Mouse (Mus musculus): ENCODE measurements around the gene Hcls1.

Hcls1 gene

DNA sequence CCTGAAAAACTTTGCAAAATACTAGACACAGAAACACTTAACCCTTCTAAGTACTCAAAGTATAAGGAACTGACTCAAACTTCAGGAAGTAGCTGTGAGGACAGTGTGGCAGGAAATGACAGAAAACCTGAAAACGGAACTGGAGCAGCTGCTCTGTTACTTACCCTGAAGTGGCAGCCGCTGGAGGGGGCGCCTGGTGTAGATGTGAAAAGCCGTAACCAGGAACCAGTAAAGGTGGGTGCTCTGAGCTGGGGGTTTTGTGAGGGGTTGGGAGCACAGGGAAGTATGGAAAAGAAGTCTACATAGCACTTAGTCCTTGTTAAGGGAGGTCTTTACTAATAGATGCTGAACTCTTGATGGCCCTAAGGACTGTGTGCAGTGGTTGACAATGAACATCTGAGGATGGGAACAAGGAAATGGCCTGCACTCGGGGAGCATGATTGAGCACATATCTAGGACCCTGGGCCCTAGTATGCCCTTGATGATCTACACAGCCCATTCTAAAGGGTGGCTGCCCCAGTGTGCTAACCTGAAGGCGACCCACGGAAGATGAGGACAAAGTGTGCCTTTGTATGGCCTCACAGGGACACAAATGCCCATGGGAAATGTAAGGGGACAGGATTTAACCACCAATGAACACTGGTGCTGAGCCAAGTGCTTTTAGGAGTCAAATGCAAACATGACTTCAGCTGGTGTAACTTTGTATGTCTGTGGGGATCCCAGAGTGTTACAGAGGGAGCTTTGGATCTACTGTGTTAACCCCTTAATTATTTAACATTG is at the start of gene Hcls1:
Hcls1 (plus strand) TSS at position 143 of the 780 bp plus-strand sequence.
- DNase-seq (ENCODE audit: low spot score): no peak

- no peak for DNase-seq (ENCODE audit: low spot score)
Measured at GRCm38 (mm10) chr16:36885912-36886311, 48.9 kb upstream of the Hcls1 start.

DNA sequence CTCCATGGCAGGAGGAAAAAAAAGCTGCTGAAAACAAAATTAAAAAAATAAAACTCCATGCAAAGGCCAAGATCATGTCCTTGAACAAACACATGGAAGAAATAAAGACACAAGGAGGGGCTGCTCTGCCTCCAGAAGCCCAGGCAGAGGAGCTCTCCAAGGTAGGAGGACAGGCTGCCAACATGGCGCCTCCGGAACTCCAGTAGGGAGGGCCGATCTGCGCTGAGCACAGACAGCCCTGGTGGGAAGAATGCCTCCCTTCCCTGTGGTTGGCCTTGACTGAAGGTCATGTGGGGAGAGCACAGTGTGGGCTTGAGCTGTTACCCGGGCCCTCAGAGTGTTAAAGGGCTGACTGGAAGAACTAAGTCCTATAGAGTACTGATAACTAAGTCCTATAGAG is 47.2 kb upstream of the Hcls1 start:
- DNase-seq (ENCODE audit: low spot score): no peak

- DNase-seq (ENCODE audit: low spot score): no peak
Measured at GRCm38 (mm10) chr16:36890559-36890958, 44.2 kb upstream of the Hcls1 start.

DNA sequence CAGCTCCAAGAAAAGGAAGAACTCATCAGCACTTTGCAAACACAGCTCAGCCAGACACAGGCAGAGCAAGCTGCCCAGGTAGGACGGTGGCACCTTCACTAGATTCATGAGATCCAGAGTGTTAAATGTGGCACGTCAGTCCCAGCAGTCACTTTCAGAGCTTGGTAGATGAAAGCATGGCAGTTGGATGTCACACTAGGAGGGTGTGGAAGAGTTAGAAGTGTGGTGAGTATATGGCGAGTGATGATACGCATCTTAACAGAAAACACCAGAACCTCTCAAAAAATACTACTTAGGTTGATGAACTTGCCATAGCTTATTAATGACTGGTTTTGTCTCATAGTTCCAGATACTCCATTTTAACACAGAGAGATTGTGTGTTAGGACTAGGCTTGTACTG is 43.4 kb upstream of the Hcls1 start:
- no peak for DNase-seq (ENCODE audit: low spot score)

DNA sequence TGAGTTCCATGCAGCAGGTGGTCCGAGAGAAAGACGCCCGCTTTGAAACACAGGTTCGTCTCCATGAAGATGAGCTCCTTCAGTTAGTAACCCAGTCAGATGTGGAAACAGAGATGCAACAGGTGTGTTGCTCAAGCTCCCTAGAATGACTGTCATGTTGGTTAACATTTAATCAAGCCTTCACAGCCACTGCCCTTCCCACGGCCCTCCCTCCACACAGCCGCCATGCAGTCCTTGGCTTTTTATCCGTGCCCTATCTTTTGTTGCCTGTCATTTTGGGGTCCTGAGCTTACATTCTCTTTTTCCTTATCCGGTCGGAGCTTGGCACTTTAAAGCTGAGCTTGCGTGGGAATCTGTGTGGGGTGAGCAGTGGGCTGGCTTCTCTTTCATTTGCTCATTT is 41.5 kb upstream of the Hcls1 start:
- DNase-seq (ENCODE audit: low spot score): no peak

GRCm38 (mm10) chr16:36896712-36897111 is 38.1 kb upstream of the Hcls1 start:
- no peak for DNase-seq (ENCODE audit: low spot score)

DNA sequence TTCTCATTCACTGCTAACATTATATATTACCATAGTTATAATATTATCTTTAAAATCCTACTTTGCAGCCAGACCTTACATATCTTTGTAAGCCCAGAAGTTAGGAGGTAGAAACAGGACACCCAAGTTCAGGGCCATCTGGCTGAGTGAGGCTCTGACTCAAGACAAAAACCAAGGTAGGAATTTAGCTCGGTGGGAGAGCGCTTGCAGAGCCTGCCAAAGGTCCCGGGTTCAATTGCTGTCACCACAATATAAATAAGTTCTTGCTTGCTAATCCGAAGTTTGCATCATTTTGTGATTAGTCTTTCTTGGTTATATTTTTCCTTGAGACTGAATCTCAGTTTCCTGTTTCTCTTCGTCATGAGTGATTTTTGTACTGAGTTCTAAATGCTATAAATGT is 31.6 kb upstream of the Hcls1 start:
- DNase-seq (ENCODE audit: low spot score): no peak

GRCm38 (mm10) chr16:36911909-36912308 is 22.9 kb upstream of the Hcls1 start:
- DNase-seq (ENCODE audit: low spot score): no peak

DNA sequence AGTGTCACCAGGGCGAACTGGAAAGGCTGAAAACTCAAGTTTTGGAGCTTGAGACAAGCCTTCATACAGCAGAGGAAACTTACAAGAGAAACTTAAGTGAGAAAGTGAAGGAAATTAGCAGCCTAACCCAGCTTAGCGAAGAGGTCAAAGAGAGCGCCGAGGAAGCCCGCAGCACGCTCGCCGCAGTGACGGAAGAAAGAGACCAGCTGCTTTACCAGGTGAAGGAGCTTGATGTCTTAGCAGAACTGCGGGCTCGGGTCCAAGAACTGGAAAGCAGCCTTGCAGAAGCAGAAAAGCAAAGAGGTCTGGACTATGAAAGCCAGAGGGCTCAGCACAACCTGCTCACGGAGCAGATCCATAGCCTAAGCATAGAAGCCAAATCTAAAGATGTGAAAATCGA is 22.5 kb upstream of the Hcls1 start:
- DNase-seq (ENCODE audit: low spot score): no peak

- DNase-seq (ENCODE audit: low spot score): no peak
Measured at GRCm38 (mm10) chr16:36914195-36914594, 20.6 kb upstream of the Hcls1 start.

DNA sequence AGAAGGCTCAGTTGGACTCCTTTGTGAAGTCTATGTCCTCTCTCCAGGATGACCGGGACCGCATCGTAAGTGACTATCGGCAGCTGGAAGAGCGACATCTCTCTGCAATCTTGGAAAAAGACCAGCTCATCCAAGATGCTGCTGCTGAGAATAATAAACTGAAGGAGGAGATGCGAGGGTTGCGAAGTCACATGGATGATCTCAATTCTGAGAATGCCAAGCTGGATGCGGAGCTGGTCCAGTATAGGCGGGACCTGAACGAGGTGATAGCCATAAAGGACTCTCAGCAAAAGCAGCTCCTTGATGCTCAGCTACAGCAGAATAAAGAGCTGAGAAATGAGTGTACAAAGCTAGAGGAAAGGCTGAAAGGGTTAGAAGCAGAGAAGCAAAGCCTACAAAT is 16.3 kb upstream of the Hcls1 start:
- no peak for DNase-seq (ENCODE audit: low spot score)

DNA sequence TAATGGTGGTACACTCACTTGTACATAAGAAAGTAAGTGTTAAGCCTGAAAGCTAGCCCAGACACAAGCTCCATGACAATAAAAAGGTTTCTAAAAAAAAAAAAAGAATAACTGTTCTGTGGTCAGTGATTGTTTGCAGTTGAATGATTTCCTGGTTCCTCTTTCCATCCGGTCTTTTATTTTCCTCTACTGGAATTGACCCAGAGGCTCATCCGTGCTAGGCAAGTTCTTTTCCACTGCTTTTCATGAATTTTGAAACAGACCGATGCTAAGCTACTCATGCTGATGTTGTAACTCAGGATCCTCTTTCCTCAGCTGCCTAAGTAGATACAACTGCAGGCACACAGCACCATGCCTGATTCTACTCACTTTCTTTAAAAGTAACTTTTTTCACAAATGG is 14.4 kb upstream of the Hcls1 start:
- no peak for DNase-seq (ENCODE audit: low spot score)

DNA sequence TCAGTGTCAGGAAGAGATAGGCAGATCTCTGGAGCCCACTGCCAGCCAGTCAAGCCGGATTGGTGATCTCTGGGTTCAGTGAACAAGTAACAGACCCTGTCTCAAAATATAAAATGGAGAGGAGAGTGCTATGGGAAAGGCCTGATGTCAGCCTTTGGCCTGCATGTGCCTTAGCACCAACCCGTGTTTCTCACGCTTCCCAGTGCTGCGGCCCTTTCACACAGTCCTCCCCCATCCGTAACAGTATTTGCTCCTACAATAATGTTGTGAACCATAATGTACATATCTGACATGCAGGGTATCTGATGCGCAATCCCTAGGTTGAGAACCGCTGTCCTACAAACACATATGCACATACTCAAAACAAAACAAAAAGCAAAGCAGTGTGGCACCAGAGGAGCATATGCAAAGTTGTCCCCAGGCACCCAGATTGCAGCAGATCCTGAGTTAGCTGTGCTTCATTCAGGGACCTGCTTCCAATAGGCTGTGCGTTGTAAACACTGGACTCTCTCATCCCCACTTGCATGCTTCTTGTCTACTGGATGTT is 13.6 kb upstream of the Hcls1 start:
- DNase-seq (ENCODE audit: low spot score): no peak

- no peak for DNase-seq (ENCODE audit: low spot score)
Measured at GRCm38 (mm10) chr16:36921980-36922379, 12.8 kb upstream of the Hcls1 start.

DNA sequence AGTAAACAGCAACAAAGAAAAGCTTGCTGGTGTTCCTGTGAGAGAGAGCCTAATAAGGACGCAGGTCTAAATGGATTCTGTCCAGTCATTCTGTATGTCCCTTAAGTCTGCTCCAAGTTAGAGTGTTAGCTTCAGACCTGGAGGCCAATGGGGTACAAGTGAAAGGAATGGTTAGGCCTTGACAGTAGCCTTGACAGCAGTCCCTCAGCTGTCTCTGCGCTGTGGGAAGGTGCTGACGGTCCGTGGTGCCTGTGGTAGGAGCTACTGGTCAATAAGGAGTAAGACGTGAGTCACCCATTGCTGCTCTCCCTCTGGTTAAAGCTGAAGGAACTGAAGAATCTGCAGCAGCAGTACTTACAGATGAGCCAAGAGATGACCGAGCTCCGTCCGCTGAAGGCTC is 10.5 kb upstream of the Hcls1 start:
- DNase-seq (ENCODE audit: low spot score): no peak

DNA sequence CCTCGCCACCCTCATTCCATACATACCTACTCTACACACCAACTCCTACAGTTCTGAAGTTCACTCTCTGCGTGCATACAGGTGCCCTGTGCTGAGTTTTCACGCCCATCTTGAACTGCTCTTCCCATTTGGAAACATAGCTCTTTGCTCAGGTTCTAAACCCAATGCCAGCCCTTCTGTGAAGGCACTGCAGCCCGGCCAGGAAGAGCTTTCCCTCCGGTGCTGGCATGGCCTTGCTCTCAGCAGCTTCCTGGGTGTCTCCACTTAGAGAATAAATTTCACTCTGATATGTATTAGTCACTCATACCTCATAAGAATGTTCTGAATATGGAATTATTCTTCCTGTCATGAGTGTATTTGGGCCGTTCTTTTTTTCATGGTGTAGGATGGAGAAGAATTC is 9.4 kb upstream of the Hcls1 start:
- no peak for DNase-seq (ENCODE audit: low spot score)

- no peak for DNase-seq (ENCODE audit: low spot score)
Measured at GRCm38 (mm10) chr16:36925797-36926196, 9.0 kb upstream of the Hcls1 start.

DNA sequence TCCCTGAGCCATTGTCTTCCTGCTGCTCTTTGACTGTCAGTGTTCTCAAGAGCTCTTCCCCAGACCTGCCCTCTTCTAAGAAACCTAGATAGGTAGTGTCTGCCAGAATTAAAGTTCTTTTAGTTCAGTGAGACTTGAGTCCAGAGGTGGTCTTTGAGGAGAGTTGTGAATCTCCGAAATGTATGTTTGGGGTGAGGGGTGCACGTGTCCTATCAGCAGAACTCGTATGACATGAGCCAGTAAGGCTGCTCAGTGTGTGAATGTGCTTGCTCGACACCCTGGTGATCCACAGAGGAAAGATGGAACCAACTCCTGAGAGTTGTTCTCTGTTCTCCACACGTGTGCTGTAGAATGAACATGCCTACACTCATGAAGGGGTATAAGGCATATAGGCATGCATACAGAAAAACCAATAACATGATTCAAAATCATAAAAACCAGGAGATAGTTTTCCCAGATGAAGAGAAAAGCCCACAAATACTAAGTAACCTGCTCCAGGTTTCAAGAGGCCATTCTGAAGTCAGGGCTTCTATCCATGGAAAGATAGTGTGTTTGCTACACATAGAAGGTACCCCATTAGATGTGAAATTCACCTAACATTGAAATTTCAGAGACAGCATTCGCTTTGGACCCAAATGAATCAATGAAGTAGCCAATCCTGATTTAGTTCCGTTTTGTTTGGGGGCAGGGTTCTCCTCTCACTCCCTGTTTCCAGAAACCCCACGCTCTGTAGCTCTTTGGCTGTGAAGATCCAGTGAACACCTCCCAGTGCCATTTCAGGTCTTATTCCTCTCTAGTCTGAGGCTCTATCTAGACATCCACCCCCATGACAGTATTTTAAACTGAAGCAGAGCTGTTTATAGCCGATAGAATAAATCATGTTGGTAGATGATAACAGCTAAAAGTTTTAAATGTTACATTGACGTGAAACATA is 8.0 kb upstream of the Hcls1 start:
- no peak for DNase-seq (ENCODE audit: low spot score)

DNA sequence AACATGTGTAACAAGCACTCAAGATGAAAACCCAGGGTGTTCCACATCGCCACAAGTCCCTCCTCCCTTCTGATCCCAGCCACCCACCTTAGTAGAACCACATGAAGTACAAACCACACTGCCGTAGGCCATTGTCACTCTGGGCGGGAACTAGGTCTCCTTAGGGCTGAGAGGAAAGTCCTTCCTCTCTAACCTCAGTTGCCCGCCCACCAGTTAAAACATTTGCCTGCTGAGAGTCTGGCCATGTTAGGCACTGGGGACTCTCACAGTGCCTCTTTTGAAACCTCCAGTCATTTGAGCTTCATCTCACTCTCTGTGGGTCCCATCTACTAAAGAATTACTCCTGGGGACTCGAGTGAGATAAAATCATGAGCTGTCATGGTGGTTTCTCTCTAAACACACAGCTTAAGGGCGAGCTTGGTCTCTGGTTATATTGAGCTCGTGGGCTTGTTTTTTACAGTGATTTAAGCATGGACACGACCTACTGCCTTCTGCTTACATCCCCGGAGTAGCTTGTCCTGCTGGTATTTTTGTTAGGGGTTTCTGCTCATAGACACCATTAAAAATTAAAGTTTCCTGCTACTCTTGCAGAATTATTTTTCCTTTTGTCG is 7.2 kb upstream of the Hcls1 start:
- DNase-seq (ENCODE audit: low spot score): no peak

DNA sequence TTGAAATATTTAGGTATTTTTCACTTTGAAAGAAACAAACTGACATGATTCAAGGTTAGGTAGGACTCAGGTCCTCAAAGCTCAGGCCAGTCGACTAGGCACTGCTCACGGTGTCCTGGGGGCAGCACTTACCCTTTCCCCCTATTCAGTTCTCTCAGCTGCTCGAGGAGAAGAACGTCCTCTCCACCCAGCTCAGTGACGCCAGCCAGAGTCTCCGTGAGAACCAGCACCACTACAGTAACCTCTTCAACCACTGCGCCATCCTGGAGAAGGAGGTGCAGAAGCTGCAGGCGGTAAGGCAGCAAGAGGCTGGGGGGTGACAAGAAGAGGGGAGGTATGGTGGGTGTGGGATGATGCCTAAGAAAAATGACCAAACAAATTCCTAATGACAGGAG is 6.7 kb upstream of the Hcls1 start:
- no peak for DNase-seq (ENCODE audit: low spot score)

DNA sequence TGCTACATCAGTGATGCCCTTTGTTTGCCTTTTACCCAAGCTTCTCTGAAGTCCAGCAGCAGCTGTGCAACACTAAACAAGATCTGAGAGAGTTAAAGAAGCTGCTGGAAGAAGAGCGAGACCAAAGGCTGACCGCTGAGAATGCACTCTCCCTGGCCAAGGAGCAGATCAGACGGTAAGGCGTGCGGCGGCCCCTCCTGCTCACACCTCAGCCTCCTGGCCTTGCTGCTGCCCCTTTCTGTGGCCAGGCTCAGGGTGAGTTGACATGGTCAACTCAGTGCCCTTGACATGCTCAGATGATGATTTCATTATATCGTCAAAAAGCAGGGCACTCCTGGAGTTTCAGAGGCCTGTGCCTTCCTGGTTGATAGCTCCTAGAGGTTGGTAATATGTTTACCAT is 5.6 kb upstream of the Hcls1 start:
- no peak for DNase-seq (ENCODE audit: low spot score)

All from yolk sac, embryonic 10.5 days (tissue).